Mouse (Mus musculus) ES-Bruce4 (cell line): ENCODE data around the gene Stard9.

Experiments
- CTCF ChIP-seq: IDR thresholded peaks from one replicate; pipeline ENCODE4 v1.8.1; 2011; ENCODE audit warnings: low read depth, low read length
- EP300 ChIP-seq: IDR thresholded peaks from 2 replicates; pipeline ENCODE4 v1.6.1; 2011; ENCODE audit warnings: low read depth, low read length; ENCODE audit not compliant: insufficient read depth

GRCm38 (mm10) chr2:120745496-120745895, 116.6 kb downstream of the Stard9 start:
- TF ChIP-seq CTCF: no peak
- TF ChIP-seq EP300: no peak
